28 mouse cellular contexts compared by ENCODE assay signal in genomic region chr7:111855309-111855708, GRCm38 (mm10).
"Had no signal": no experiment of that assay in that cellular context is flagged by ENCODE, and none has a peak within 500 bp of the region (broad histone marks: within the 10 kb centered on the region; RNA-seq: fewer than 3 reads in every experiment).

No protein-coding gene starts in this region.

- H3K4me1 ChIP-seq: embryonic facial prominence, embryonic 12.5 days; embryonic facial prominence, embryonic 13.5 days; forebrain, embryonic 10.5 days; forebrain, embryonic 12.5 days; forebrain, embryonic 13.5 days; forebrain, embryonic 15.5 days had no signal

- H3K4me3 ChIP-seq: embryonic facial prominence, embryonic 12.5 days; embryonic facial prominence, embryonic 13.5 days; erythroblast, embryonic 14.5 days; forebrain, embryonic 10.5 days; forebrain, embryonic 12.5 days; forebrain, embryonic 13.5 days; forebrain, embryonic 15.5 days; heart, adult 2 months; heart, embryonic 12.5 days; heart, embryonic 13.5 days had no signal

- H3K27me3 ChIP-seq: embryonic facial prominence, embryonic 12.5 days; embryonic facial prominence, embryonic 13.5 days; forebrain, embryonic 12.5 days; forebrain, embryonic 13.5 days; forebrain, embryonic 15.5 days; heart, embryonic 12.5 days had no signal

- H3K9me3 ChIP-seq: embryonic facial prominence, embryonic 12.5 days; embryonic facial prominence, embryonic 13.5 days; forebrain, embryonic 10.5 days; forebrain, embryonic 12.5 days; forebrain, embryonic 13.5 days; forebrain, embryonic 15.5 days; heart, embryonic 12.5 days; heart, embryonic 13.5 days had no signal

- ATAC-seq: forebrain, embryonic 13.5 days; forebrain, embryonic 14.5 days; forebrain, embryonic 15.5 days had no signal

- DNase-seq: cerebellum, adult 18-20 months; cerebellum, adult 2 months; cerebellum, adult 8-10 months; cerebellum, adult 9-10 months; cerebellum, adult 9-11 months; cerebellum, postnatal 10 days; cerebellum, postnatal 14 days; cerebellum, postnatal 25 days; cerebellum, postnatal 36 days; embryo, embryonic 11 days; gastrocnemius, postnatal 10 days; gastrocnemius, postnatal 14 days; gastrocnemius, postnatal 25 days; gastrocnemius, postnatal 36 days; heart, adult 18-20 months; heart, adult 2 months had no signal

- H3K4me2 ChIP-seq: embryonic facial prominence, embryonic 12.5 days; embryonic facial prominence, embryonic 13.5 days; forebrain, embryonic 12.5 days; forebrain, embryonic 13.5 days; forebrain, embryonic 15.5 days; heart, embryonic 11.5 days; heart, embryonic 12.5 days; heart, embryonic 13.5 days had no signal

- H3K27ac ChIP-seq: embryonic facial prominence, embryonic 12.5 days; embryonic facial prominence, embryonic 13.5 days; forebrain, embryonic 10.5 days; forebrain, embryonic 12.5 days; forebrain, embryonic 13.5 days; forebrain, embryonic 15.5 days; heart, adult 2 months; heart, embryonic 13.5 days had no signal

- H3K36me3 ChIP-seq: embryonic facial prominence, embryonic 12.5 days; embryonic facial prominence, embryonic 13.5 days; forebrain, embryonic 10.5 days; forebrain, embryonic 12.5 days; forebrain, embryonic 15.5 days; heart, embryonic 12.5 days; heart, embryonic 13.5 days had no signal

- H3K9ac ChIP-seq: embryonic facial prominence, embryonic 12.5 days; embryonic facial prominence, embryonic 13.5 days; forebrain, embryonic 12.5 days; forebrain, embryonic 13.5 days; forebrain, embryonic 15.5 days; forebrain, postnatal 0 days; heart, embryonic 12.5 days; heart, embryonic 13.5 days had no signal
